Mouse (Mus musculus) CH12.LX (cell line): ENCODE data around the gene Kcnq4.

Experiments
- CTCF ChIP-seq, 2 experiments: IDR thresholded peaks in 1 of 2; conservative IDR thresholded peaks in 1 of 2; 2 replicates each; pipeline ENCODE4 v1.5.1; 2011 to 2012; ENCODE audit warnings: low read depth in 2 of 2, low read length in 2 of 2, improper control_type of control experiment in 1 of 2, inconsistent platforms in 1 of 2, mild to moderate bottlenecking in 1 of 2, moderate library complexity in 1 of 2
- ELF1 ChIP-seq: IDR thresholded peaks from 2 replicates; pipeline ENCODE4 v1.6.1; 2014; ENCODE audit warnings: low read depth, mild to moderate bottlenecking, inconsistent platforms, low read length, improper control_type of control experiment
- NELFE ChIP-seq: IDR thresholded peaks from 2 replicates; pipeline ENCODE4 v1.6.1; 2011; ENCODE audit warnings: low read depth, low read length, improper control_type of control experiment
- POLR2A ChIP-seq: IDR thresholded peaks from 2 replicates; pipeline ENCODE4 v1.6.1; 2011; ENCODE audit warnings: low read depth, mild to moderate bottlenecking, improper control_type of control experiment, low read length
- POLR2AphosphoS2 ChIP-seq: IDR thresholded peaks from 2 replicates; pipeline ENCODE4 v1.6.1; 2011; ENCODE audit warnings: low read depth, low read length, improper control_type of control experiment
- RAD21 ChIP-seq: IDR thresholded peaks from 2 replicates; pipeline ENCODE4 v1.6.1; 2011; ENCODE audit warnings: low read depth, mild to moderate bottlenecking, low read length, improper control_type of control experiment, moderate library complexity

- no peak for TF ChIP-seq POLR2AphosphoS2
- TF ChIP-seq ELF1: no peak
- TF ChIP-seq CTCF (conservative IDR thresholded peaks at IDR 0.05 in 1 of 2, IDR thresholded peaks at IDR 0.05 in 1 of 2; ENCODE audit: low read depth in 2 of 2, low read length in 2 of 2): no peak
- TF ChIP-seq RAD21: no peak
- TF ChIP-seq NELFE: no peak
- TF ChIP-seq POLR2A: no peak
These were observed 78.8 kb downstream of the Kcnq4 start for GRCm38 (mm10) chr4:120669585-120669984.
